Mouse (Mus musculus) left cerebral cortex, adult 18-20 months (tissue): ENCODE measurements at regions not wholly inside any gene's neighbourhood (a gene's known extent, or its start where the extent isn't known, plus 50 kb on each side); places are given as distances from the start of the nearest gene placed in this dataset.

Experiments used
- DNase-seq, 2 experiments: peaks; one replicate each; pipeline ENCODE4 v3.0.0; 2021 to 2022; ENCODE audit warnings: low spot score in 2 of 2, mixed read lengths in 1 of 2

GRCm38 (mm10) chr2:45514290-45515180 lies 397.3 kb upstream of the Zeb2 start:
- no peak for DNase-seq

- no peak for DNase-seq
Measured at GRCm38 (mm10) chr2:45512852-45513251, 395.7 kb upstream of the Zeb2 start.

- DNase-seq, result no peak
Measured at GRCm38 (mm10) chr2:45511791-45512190, 394.6 kb upstream of the Zeb2 start.

- DNase-seq, result no peak
Measured at GRCm38 (mm10) chr2:45504468-45504867, 387.3 kb upstream of the Zeb2 start.

- DNase-seq, result no peak
Measured at GRCm38 (mm10) chr2:45493656-45494055, 376.5 kb upstream of the Zeb2 start.

GRCm38 (mm10) chr2:45486530-45486929 lies 369.3 kb upstream of the Zeb2 start:
- no peak for DNase-seq

- DNase-seq, result no peak
Measured at GRCm38 (mm10) chr2:45485477-45485876, 368.3 kb upstream of the Zeb2 start.

GRCm38 (mm10) chr2:45480671-45481070 lies 363.5 kb upstream of the Zeb2 start:
- DNase-seq, result no peak

GRCm38 (mm10) chr2:45475996-45476395 lies 358.8 kb upstream of the Zeb2 start:
- DNase-seq, result no peak

GRCm38 (mm10) chr2:45464306-45464705 lies 347.1 kb upstream of the Zeb2 start:
- no peak for DNase-seq

- DNase-seq, result no peak
Measured at GRCm38 (mm10) chr2:45459410-45459809, 342.2 kb upstream of the Zeb2 start.

- no peak for DNase-seq
Measured at GRCm38 (mm10) chr2:45454811-45455210, 337.6 kb upstream of the Zeb2 start.

- no peak for DNase-seq
Measured at GRCm38 (mm10) chr2:45439146-45439545, 322.0 kb upstream of the Zeb2 start.

- no peak for DNase-seq
Measured at GRCm38 (mm10) chr2:45438739-45439138, 321.5 kb upstream of the Zeb2 start.

GRCm38 (mm10) chr2:45435261-45435980 lies 318.2 kb upstream of the Zeb2 start:
- no peak for DNase-seq

- DNase-seq, result no peak
Measured at GRCm38 (mm10) chr2:45434789-45435188, 317.6 kb upstream of the Zeb2 start.

GRCm38 (mm10) chr2:45434169-45434568 lies 317.0 kb upstream of the Zeb2 start:
- DNase-seq, result no peak

GRCm38 (mm10) chr2:45431366-45431765 lies 314.2 kb upstream of the Zeb2 start:
- DNase-seq, result no peak

- DNase-seq, result no peak
Measured at GRCm38 (mm10) chr2:45421774-45422173, 304.6 kb upstream of the Zeb2 start.

GRCm38 (mm10) chr2:45408136-45408535 lies 290.9 kb upstream of the Zeb2 start:
- peak in 1 of 2 experiments; percentile 10 for DNase-seq

- DNase-seq, result no peak
Measured at GRCm38 (mm10) chr2:45389902-45390492, 272.8 kb upstream of the Zeb2 start.

GRCm38 (mm10) chr2:45371268-45371667 lies 254.1 kb upstream of the Zeb2 start:
- DNase-seq, result no peak
